Mouse (Mus musculus) layer of hippocampus, postnatal 10 days (tissue): ENCODE data around the gene Gipc1. TPM values are rescaled to one million over a fixed set of nuclear protein-coding genes. Genes with fewer than 3 reads are reported as not detected.

Source experiments
- DNase-seq, 2 experiments: peaks; one replicate each; pipeline ENCODE4 v3.0.0; 2021; ENCODE audit warnings: low spot score in 2 of 2
- total RNA-seq, 2 experiments: library from RNA; stranded (reverse); gene quantifications; 2 replicates each; pipeline ENCODE4 v1.2.3; 2021

Gene Gipc1
- total RNA-seq, 2 experiments from 2014 or later, result 65.2 to 77.6 TPM

DNA sequence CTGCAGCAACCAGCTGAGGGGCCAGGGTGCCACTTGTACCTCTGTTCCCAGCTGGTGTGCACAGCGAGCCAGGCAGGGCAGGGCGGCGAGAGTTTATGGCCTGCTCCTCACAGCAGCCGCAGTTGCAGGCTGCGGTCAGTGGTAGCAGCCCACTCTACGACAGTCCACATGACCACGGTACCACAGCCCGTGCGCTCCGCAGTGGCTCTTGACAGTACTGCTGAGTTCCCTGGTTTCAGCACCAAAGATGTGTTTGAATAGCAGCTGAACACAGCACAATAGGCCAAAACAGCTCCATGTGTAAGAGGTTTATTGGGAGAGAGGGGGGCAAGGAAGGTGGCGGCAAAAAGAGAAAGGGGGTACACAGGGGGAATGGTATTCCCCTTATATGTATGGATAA is 5.0 kb upstream of the Gipc1 start:
- DNase-seq, result no peak

DNA sequence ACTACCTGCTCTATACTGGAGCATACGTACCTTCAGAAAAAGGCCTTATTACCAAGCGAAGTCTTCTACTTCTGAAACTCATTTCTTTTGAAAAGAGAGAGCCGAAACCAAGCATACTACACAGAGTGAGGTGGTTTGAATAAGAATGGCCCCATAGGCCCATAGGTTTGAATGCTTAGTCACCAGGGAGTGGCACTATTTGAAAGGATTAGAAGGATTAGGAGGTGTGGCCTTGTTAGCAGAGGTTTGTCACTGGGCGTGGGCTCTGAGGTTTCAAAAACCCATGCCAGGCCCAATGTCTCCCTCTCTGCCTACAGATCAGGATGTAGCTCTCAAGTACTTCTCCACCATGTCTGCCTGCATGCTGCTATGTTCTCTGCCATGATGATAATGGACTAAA is 4.4 kb upstream of the Gipc1 start:
- DNase-seq, result no peak

DNA sequence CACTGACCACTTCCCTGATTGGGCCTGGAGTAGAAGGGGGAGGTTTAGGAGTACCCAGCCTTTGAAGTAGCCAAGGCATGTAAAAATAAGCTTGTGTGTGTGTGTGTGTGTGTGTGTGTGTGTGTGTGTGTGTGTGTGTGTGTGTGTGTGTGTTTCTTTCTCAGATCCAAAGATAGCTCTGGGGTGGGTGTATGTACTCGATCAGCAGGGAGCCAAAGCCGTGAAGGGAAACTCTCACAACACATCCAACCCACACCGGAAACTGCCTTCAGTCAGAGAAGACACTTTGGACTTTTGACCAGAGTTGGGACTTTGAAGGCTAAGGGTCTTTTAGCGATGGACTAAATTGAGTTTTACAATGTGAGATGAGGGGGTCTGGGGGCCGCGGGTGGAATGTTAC is 2.8 kb upstream of the Gipc1 start:
- no peak for DNase-seq

DNA sequence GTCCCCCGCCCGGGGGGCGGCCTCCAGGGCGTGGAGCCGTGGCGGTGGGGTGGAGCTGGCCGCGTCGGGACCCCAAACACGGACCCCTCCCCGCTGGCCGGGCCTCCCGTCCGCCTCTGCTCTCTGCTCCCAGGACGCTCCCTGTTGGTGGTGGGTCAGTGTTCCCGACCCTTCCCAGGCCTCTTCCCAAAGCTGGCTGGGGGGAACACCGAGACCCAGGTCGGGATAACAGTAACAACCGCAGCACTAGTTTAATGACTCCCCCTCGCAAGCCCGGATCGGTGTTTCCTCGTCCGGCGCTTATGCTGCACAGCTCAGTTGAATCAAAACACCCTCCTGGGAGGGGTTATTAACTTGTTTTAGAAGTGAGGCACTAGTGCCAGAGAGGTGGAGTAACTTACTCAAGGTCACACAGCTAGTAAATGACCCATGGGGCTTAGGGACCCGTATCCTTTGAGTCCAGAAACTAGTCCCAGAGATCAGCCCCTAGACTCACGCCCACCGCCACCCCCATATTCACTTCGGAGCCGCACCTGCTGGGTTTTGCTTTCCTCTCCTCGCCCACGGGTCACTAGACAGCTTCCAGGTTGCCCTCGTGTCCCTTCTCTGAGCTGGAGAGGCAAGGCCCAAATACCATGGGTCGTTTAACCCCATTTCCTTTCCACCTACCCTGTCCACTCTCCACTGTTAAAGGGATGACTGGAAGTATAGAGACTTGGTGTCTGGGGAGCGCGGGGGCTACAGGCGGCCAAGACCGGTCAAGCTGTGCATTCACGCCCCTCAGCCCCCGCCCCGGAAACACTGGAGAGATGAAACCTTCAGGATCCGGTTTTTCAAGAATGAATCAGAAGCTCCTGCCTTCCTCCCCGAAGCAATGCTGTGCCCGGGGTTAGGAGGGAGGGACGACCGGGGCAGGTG is 526 bp downstream of the Gipc1 start:
- no peak for DNase-seq

DNA sequence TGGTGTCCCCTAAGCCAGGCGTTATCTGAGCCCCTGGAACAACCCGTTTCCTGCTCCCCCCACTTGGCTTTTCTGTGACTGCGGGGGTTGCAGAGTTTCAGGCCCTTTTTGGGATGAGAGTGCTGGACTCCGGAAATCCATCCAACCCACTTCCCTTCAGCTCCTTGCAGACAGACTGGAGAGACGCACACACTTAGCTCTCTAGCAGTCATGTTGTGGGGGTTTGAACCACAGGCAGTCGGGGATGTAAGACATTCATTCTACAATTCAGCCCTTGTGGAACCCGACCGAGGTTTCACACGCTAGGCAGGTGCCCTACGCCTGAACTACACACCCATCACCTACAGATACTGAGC is 1.2 kb downstream of the Gipc1 start:
- no peak for DNase-seq

DNA sequence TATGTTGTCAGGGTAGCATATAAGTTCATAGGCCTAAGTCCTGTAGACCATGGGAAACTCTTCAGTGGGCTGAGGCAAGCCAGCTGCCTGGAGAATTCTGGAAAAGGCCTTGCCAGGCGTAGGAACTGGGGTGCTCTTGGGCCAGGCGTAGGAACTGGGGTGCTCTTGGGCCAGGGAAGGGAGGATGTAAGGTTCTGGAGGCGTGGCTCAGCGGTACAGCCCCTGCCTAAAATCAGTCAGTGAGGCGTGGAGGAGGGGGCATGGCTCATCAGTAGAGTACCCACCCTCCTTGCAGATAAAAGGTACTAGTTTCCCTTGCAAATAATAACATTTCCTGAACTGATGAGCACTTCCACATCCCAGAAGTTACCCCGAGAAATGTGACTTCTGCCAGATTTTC is 2.2 kb downstream of the Gipc1 start:
- no peak for DNase-seq

DNA sequence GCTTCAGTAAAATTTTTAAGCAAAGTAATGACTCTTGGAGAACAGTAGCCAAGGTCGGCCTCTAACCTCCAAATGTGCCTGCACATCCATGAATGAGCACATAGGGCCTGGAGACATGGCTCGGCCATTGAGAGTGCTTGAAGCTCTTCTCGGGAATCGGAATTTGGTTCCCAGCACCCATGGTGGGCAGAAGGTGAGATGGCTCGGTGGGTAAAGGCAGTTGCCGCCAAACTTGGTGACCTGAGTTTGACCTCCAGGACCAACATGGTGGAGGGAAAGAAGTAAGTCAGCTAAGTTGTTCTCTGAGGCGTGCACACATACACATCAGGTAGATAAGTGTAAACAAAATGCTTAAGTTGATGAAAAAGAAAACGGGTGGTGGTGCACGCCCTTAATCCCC is 3.6 kb downstream of the Gipc1 start:
- no peak for DNase-seq

DNA sequence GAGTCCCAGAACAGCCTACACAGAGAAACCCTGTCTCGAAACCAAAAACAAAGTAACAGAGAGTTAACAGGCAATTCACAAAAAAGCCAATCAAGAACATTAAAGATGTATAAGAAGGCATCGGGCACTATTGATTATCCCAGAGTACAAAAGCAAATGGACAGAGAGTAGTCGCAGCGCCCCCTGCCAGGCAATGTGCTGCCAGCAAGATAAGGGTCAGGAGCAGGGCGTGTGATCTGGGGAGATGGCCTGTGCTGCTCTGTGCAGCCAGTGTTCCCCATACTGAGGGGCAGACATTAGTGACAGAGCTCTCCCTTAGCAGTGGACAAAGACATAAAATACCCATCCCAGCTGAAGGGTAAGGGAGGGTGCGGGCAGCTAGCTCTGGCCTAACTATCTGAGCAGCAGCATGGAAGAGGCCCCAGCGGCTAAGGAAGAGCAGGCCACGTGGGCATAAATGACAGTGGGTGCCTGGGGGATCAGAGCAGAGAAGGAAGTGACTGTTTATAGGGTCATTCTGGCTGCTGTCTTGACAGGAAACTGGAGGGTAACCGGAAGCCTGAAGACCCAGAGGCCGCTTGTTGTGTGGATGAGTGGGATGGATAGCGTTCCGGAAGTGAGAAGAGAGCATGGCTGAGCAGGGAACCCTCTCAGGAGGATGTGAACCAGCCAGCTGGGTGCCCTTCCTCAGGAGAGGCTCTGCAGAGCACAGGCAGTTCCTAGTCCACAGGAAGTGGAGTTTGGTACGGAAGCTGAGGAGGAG is 4.2 kb downstream of the Gipc1 start:
- no peak for DNase-seq

DNA sequence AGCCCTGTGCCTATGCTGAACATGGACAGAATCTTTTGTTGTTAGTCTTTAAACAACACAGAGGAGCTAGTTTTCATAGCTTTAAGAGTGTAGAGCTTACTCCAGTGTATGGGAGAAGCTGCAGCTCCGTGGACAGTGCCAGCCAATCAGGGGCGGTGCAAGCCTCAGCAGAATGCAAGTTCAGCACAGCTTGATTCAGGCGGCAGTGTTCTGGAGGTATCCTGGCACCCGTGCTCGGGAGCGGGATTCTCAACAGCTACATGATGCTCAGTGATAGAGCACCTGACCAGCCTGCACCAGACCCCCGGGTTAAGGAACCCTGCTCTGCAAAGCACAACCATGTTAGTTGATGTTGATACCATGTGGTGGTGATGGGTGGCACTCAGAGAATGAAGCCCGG is 8.1 kb downstream of the Gipc1 start:
- no peak for DNase-seq

DNA sequence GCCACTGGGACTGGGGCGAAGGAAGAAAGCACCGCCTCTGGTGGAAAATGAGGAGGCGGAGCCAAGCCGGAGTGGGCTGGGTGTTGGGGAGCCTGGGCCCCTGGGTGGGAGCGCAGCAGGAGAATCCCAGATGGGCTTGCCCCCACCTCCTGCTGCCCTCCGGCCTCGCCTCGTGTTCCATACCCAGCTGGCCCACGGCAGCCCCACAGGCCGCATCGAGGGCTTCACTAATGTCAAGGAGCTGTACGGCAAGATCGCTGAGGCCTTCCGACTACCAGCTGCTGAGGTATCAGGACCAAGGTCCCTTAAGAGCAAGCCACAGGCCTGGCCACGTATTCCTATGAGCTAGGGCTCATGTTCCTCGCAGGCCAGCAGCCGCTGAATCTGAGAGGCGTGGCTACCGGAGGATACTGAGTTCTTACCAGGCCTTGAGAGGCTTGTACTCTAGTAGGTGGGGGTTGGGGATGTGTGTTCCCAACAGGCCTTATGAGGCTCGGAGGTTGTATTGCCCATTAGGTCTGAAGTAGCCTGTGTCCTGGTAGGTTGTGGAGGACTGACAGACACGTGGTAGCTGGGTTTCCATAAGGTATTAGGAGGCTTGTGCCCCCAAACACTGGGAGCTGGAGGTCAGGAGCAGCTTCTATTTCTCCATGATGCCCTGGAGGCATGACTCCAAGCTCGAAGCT is 8.7 kb downstream of the Gipc1 start:
- DNase-seq, result no peak

DNA sequence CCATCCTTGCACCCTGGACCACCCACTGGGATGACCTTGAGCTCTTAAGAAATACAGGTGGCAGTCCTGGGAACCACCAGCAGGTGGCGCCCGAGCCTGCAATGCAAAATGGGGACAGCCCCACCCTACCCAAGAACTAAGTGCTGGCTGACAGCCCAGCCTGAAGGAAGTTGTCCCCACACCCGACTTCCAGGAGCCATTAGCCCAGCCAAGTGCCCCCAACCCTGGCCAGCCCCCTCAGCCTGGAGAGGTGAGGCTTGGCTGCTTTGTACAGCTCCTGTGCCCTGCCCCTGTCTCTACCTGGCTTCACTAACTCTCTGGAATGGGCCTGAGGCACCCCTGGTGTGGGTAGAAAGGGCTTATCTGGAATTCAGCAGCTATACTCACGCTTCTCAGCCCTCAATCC is 9.9 kb downstream of the Gipc1 start:
- peak; percentile 90 to 92 for DNase-seq

DNA sequence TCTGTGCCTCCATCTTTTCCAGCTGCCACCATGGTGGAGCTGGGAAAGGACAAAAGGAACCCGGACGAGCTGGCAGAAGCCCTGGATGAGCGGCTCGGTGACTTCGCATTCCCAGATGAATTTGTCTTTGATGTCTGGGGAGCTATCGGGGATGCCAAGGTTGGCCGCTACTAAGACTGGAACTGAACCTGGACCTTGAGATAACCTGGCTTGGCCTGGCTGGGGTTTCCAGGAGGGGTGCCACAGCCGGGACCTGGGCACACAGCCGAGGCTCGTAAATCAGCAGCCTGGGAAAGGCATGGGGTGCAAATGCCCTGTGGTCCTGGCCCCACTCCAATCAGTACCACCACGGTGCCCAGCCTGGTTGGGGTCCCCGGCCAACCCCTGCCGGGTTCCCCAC is 11.6 kb downstream of the Gipc1 start:
- DNase-seq, result no peak

DNA sequence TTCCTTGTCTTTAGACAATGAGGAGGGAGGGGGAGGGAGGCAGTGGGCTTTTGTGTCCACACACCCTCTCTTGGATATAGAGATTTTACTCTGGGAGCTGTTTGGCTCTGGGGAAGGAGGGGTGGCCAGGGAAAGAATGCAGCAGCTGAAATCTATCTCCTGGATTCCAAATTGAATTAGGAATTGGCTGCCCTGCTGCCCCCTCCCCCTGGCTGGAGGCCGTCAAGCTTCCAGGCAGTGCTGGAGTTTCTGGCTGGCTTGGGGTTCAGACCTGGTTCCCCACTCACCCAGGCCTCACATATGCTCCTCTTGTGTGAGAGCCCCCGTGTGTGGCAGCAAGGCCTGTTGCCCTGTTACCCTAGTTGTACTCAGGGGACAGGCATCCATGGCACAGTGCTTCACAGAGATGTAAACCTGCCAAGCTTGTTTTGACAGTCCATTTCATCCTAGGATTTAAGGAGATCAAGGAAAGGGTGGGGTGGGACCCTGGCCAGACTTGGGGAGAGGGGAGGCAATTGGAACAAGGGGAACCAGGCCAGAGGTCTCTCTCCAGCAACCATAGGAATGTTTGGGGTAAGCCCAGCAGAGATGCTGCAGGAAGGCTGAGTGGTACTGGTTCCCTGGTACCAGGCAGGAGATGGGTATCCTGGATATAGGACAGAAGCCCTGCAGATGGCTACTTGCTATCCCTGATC is 12.6 kb downstream of the Gipc1 start:
- DNase-seq, result peak in 1 of 2 experiments; percentile 46

DNA sequence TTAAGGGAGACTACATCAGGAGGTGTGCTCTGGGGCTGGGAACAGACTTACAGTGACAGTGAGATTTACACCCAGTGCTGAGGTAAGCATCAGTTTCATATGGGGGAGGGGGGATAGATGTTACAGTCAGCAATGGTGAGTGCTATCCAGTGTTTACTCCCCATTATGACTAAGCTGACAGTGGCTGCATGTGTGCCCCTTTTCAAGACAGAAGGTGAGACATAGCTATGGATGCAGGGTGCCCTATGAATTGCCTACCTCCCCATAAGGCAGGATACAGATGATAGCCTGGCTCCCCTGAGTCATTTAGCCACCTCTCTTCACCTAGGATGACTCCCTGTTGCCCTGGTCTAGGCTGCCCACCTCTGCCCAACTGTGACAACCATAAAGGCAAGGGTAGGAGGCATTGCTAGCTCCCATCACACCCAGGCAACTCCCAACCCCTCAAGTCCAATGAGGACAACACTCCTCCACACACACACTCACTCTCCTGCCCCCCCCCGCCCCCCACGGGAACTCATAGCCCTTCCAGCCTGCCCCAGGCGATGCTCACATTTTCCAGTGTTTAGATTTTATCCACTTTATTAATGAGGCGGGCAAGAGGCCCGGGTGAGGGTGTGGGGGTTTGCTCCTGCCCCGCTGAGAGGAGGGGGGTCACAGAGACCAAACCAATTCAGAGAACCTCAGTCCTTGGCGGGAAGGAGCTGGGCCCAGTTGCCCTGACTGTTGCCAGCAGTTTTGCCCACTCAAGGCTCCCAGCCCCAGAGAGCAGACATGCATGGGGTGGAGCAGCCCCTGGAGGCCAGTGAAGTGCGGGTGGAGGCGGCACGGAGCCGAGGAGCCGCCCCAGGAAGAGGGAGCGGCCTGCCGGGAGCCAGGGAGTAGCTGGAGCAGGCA is 13.7 kb downstream of the Gipc1 start, which contains the start of gene Ptger1:
TSS of gene Ptger1 (plus strand) at position 710 of the 897 bp plus-strand sequence.
- peak; percentile 42 to 54 for DNase-seq

DNA sequence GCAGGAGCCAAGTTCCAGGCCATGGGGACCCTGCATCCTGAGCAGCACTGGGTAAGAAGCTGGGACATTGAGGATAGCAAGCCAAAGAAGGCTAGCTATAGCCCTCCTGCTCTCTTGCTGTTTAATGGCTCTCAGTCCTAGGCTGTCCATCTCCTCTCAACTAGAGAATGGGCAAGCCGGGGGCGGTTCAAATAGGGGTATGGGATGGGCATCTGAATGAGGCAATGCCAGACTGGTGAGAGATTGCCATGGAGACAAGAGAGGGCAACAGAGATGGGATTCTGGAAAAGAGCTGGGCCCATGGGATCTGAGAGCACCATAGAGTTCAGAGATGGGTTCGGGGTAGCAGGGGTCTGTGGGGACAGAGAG is 14.4 kb downstream of the Gipc1 start:
- no peak for DNase-seq

DNA sequence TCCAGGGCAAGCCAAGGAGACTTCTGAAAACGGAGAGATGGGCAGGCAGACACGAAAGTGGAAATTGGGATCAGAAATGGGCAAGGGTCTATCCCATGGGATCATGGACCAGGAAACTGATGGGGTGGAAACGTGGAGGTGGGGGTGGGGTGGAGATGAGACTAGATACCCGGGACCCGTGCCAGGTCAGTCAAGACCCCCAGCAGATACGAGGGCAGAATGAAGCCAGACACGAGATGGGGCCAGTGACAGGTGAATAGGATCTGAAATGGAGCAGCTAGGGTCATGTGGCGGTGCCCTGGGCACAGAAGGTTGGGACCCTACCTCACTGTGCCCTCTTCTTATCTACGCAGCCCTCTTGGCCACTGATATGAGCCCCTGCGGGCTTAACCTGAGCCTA is 15.0 kb downstream of the Gipc1 start:
- no peak for DNase-seq

DNA sequence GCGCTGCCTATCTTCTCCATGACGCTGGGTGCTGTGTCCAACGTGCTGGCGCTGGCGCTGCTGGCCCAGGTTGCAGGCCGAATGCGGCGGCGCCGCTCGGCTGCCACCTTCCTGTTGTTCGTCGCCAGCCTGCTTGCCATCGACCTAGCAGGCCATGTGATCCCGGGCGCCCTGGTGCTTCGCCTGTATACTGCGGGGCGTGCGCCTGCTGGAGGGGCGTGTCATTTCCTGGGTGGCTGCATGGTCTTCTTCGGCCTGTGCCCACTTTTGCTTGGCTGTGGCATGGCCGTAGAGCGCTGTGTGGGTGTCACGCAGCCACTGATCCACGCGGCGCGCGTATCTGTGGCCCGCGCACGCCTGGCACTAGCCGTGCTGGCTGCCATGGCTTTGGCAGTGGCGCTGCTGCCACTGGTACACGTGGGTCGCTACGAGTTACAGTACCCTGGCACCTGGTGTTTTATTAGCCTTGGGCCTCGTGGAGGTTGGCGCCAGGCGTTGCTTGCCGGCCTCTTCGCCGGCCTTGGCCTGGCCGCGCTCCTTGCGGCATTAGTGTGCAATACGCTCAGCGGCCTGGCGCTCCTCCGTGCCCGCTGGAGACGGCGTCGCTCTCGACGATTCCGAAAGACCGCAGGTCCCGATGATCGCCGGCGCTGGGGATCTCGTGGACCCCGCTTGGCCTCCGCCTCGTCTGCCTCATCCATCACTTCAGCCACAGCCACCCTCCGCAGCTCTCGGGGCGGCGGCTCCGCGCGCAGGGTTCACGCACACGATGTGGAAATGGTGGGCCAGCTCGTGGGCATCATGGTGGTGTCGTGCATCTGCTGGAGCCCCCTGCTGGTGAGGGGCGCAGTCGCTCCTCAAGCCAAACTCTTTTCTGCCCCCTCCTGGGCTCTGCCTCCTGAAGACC is 15.8 kb downstream of the Gipc1 start:
- peak; percentile 85 to 89 for DNase-seq

DNA sequence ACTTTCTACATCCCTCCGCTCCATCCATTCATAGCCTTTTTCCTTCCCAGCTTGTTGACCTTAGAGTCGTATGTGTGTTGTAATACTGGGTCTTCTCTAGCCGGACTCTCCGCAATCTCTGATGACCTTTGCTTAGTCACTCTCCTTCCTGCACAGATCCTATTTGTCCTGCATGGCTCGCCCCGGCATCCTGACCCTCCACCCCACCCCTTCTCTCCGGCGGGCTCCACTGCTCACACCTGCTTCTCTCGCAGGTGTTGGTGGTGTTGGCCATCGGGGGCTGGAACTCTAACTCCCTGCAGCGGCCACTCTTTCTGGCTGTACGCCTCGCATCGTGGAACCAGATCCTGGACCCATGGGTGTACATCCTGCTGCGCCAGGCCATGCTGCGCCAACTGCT is 16.5 kb downstream of the Gipc1 start:
- DNase-seq, result no peak

DNA sequence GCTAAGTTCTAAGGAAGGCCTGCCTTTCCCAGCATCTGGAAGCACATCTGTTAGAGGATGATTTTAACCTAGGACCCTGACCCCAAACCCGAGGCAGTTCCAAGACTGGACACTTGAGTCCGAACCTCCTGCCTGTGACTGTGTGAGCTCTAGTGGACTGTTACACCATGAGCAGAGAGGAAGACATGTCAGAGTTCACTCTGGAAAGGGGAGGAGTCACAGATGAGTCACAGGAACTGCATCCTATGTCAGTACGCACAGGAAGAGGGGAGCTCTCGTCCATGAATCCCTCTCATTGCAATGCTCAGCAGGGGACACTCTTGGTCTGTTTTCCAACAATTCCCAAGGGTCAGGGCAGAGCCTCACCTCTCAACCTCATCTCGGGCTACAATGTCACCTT is 20.5 kb downstream of the Gipc1 start:
- no peak for DNase-seq
